Mouse (Mus musculus): Measurements from ENCODE around the gene Spsb1. TPM values are rescaled to one million over a fixed set of nuclear protein-coding genes. Genes with fewer than 3 reads are reported as not detected.

Spsb1 gene
- 8.0 and 11.8 TPM in 2 replicates for polyA plus RNA-seq (2016; fragmentation: Nextera tagmentation; extraction: Ambion mirVana)

GRCm38 (mm10) chr4:149954893-149955439 is at the start of gene Spsb1:
TSS of gene Spsb1 (minus strand) at chr4:149955043.
- Histone ChIP-seq H3K27me3 (peaks cover 66% of the 10 kb centered on the region), H3K27ac (replicated peaks) (no peak within 1 kb of the TSS), H3K4me1 (peaks cover 15% of the 10 kb centered on the region; the same call in 1 of the 2 replicates), H3K9me3 (no peaks in the 10 kb centered on the region), H3K9ac (replicated peaks) (peak within 1 kb of the TSS; percentile 68), H3K4me2 (replicated peaks) (peak within 1 kb of the TSS; percentile 99), H3K36me3 (no peaks in the 10 kb centered on the region), H3K4me3 (peak within 1 kb of the TSS; percentile 59)
- WGBS = under 1% methylated on average over 43 of the region's 51 CpGs
- peak; percentile 91 for ATAC-seq (ENCODE audit: low FRiP score, low read depth)

DNA sequence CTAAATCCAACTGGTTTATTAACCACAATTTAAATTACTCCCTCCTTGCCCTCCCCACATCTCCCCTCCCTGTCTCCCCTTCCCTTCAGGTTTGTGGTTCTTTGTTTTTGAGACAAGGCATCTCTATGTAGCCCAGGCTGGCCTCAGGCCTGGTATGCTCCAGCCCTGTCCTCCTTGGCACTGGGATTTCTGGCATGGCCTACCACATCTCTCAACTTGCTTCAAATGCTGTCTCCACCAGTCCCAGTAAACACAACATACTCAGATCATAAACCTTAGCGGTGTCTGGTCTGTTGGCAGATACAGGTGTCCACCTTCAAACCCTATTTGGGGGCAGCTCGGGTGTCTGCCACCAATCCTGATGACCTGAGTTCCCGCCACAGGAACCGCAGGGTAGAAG is 48.8 kb upstream of the Spsb1 start:
- Histone ChIP-seq H3K4me1 (peaks cover 6% of the 10 kb centered on the region; the same call in 1 of the 2 replicates), H3K27me3 (peaks cover 3% of the 10 kb centered on the region; the same call in 1 of the 2 replicates), H3K27ac (replicated peaks) (no peak overlapping the region), H3K9me3 (no peaks in the 10 kb centered on the region), H3K4me2 (replicated peaks) (no peak overlapping the region), H3K4me3 (no peak overlapping the region), H3K9ac (replicated peaks) (no peak overlapping the region), H3K36me3 (no peaks in the 10 kb centered on the region)
- 90% methylated on average over 4 of the region's 4 CpGs for WGBS
- ATAC-seq (ENCODE audit: low FRiP score, low read depth) = no peak

- Histone ChIP-seq H3K27me3 (peaks cover 3% of the 10 kb centered on the region; the same call in 1 of the 2 replicates), H3K9me3 (no peaks in the 10 kb centered on the region), H3K4me2 (replicated peaks) (no peak overlapping the region), H3K4me3 (no peak overlapping the region), H3K9ac (replicated peaks) (no peak overlapping the region), H3K36me3 (no peaks in the 10 kb centered on the region), H3K27ac (replicated peaks) (no peak overlapping the region), H3K4me1 (peaks cover 3% of the 10 kb centered on the region; the same call in 1 of the 2 replicates)
- ATAC-seq (ENCODE audit: low FRiP score, low read depth) = no peak
- WGBS = 81% methylated on average over 7 of the region's 7 CpGs
Observed at GRCm38 (mm10) chr4:150003021-150003580, 48.3 kb upstream of the Spsb1 start.

- no peak overlapping the region for H3K27ac ChIP-seq (replicated peaks)
- WGBS = 76% methylated on average over 12 of the region's 12 CpGs
- no peak overlapping the region for H3K9ac ChIP-seq (replicated peaks)
- no peaks in the 10 kb centered on the region for H3K4me1 ChIP-seq
- no peak overlapping the region for H3K4me2 ChIP-seq (replicated peaks)
- no peaks in the 10 kb centered on the region; the same call in 1 of the 2 replicates for H3K27me3 ChIP-seq
- H3K9me3 ChIP-seq = no peaks in the 10 kb centered on the region
- no peak overlapping the region for H3K4me3 ChIP-seq
- H3K36me3 ChIP-seq = no peaks in the 10 kb centered on the region
- ATAC-seq (ENCODE audit: low FRiP score, low read depth) = no peak
Observed at GRCm38 (mm10) chr4:150002021-150002528, 47.2 kb upstream of the Spsb1 start.

GRCm38 (mm10) chr4:150001221-150001860 is 46.5 kb upstream of the Spsb1 start:
- Histone ChIP-seq H3K4me2 (replicated peaks) (no peak overlapping the region), H3K36me3 (no peaks in the 10 kb centered on the region), H3K4me1 (no peaks in the 10 kb centered on the region), H3K27ac (replicated peaks) (no peak overlapping the region), H3K9ac (replicated peaks) (no peak overlapping the region), H3K4me3 (no peak overlapping the region), H3K9me3 (no peaks in the 10 kb centered on the region), H3K27me3 (no peaks in the 10 kb centered on the region; the same call in 1 of the 2 replicates)
- 74% methylated on average over 10 of the region's 10 CpGs for WGBS
- ATAC-seq (ENCODE audit: low FRiP score, low read depth) = no peak

DNA sequence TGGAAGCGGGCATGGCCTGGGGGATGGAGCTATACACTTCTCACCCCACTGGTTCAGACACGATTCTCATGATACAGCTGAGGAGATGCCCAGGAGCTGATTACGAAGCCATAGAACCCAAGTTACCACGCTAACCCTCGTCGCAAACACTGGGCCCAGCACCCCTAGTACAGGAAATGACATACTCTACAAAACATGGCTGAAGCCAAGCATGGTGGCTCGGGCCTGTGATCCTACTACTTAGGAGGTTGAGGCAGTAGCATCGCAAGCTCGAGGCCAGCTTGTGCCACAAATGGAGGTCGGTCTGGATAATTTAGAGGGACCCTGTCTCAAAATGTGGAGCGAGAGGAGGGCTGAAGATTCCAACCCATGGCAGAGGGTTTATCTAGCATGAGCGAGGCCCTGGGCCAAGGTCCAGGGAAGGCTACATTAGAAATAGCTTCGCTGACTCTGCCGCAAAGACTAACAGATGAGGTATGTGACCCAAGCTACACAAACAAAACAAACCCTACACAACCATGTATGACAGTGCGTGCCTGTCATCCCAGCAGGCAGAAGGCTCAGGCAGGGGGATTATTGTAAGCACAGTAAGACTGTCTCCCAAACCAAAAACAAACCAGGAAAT is 45.2 kb upstream of the Spsb1 start:
- 88% methylated on average over 15 of the region's 15 CpGs for WGBS
- H3K9ac ChIP-seq (replicated peaks) = no peak overlapping the region
- H3K4me3 ChIP-seq = no peak overlapping the region
- H3K4me1 ChIP-seq = no peaks in the 10 kb centered on the region
- no peak overlapping the region for H3K4me2 ChIP-seq (replicated peaks)
- no peaks in the 10 kb centered on the region for H3K9me3 ChIP-seq
- H3K27me3 ChIP-seq = peaks cover 3% of the 10 kb centered on the region; the same call in 1 of the 2 replicates
- ATAC-seq (ENCODE audit: low FRiP score, low read depth) = no peak
- H3K36me3 ChIP-seq = no peaks in the 10 kb centered on the region
- no peak overlapping the region for H3K27ac ChIP-seq (replicated peaks)

DNA sequence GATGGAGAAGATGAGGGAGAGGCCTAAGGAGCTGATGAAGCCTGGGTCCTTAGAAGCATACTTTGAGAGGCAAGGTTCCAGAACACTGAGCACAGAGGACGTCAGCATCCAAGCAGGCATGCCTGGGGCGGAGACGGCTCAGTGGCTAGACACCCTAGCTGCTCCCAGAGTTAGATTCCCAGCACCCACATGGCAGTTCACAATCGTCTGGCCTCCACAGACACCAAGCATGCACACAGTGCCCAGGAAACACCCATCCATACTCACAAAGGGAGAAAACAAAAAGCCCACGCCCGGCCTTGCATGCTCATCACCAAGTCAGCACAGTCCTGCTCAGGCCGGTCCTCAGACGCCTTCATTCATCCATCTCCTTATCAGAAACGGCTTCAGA is 44.7 kb upstream of the Spsb1 start:
- H3K9ac ChIP-seq (replicated peaks) = no peak overlapping the region
- no peak for ATAC-seq (ENCODE audit: low FRiP score, low read depth)
- H3K4me1 ChIP-seq = no peaks in the 10 kb centered on the region
- H3K27ac ChIP-seq (replicated peaks) = no peak overlapping the region
- 75% methylated on average over 9 of the region's 9 CpGs for WGBS
- H3K4me3 ChIP-seq = no peak overlapping the region
- peaks cover 3% of the 10 kb centered on the region; the same call in 1 of the 2 replicates for H3K27me3 ChIP-seq
- H3K36me3 ChIP-seq = no peaks in the 10 kb centered on the region
- H3K9me3 ChIP-seq = no peaks in the 10 kb centered on the region
- no peak overlapping the region for H3K4me2 ChIP-seq (replicated peaks)

- Histone ChIP-seq H3K9ac (replicated peaks) (no peak overlapping the region), H3K4me2 (replicated peaks) (no peak overlapping the region), H3K4me1 (no peaks in the 10 kb centered on the region), H3K4me3 (no peak overlapping the region), H3K36me3 (no peaks in the 10 kb centered on the region), H3K9me3 (no peaks in the 10 kb centered on the region), H3K27ac (replicated peaks) (no peak overlapping the region), H3K27me3 (peaks cover 3% of the 10 kb centered on the region)
- 84% methylated on average over 14 of the region's 14 CpGs for WGBS
- no peak for ATAC-seq (ENCODE audit: low FRiP score, low read depth)
Observed at GRCm38 (mm10) chr4:149998786-149999509, 44.1 kb upstream of the Spsb1 start.

GRCm38 (mm10) chr4:149997999-149998398 is 43.2 kb upstream of the Spsb1 start:
- 81% methylated on average over 10 of the region's 10 CpGs for WGBS
- H3K4me1 ChIP-seq = no peaks in the 10 kb centered on the region
- no peaks in the 10 kb centered on the region for H3K9me3 ChIP-seq
- no peak overlapping the region for H3K4me3 ChIP-seq
- H3K27me3 ChIP-seq = peaks cover 3% of the 10 kb centered on the region
- H3K36me3 ChIP-seq = no peaks in the 10 kb centered on the region
- no peak overlapping the region for H3K27ac ChIP-seq (replicated peaks)
- ATAC-seq (ENCODE audit: low FRiP score, low read depth) = no peak
- H3K9ac ChIP-seq (replicated peaks) = no peak overlapping the region
- H3K4me2 ChIP-seq (replicated peaks) = no peak overlapping the region

- no peak overlapping the region for H3K4me3 ChIP-seq
- no peaks in the 10 kb centered on the region for H3K36me3 ChIP-seq
- no peak for ATAC-seq (ENCODE audit: low FRiP score, low read depth)
- 85% methylated on average over 7 of the region's 7 CpGs for WGBS
- H3K4me1 ChIP-seq = no peaks in the 10 kb centered on the region
- H3K9me3 ChIP-seq = no peaks in the 10 kb centered on the region
- peaks cover 18% of the 10 kb centered on the region for H3K27me3 ChIP-seq
- no peak overlapping the region for H3K4me2 ChIP-seq (replicated peaks)
- H3K27ac ChIP-seq (replicated peaks) = no peak overlapping the region
- H3K9ac ChIP-seq (replicated peaks) = no peak overlapping the region
Observed at GRCm38 (mm10) chr4:149996440-149996839, 41.6 kb upstream of the Spsb1 start.

DNA sequence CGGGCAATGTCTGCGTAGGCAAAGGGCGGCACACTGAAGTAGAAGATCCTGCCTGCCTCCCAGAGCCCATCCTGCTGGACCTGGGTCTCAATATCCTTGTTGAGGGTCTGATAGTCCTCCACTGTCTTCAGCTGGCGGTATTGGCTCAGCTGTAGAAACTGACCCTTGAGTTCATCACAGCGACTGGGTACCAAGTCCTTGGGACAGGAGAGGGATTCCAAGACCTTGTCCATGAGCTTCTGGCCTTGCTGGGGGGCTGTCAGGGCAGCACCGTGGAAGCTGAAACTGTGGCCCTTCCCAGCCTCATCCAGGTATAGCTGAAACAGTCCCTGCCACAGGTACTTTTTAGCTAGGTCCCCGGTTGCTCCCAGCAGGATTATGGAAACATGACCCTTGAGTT is 41.1 kb upstream of the Spsb1 start:
- Histone ChIP-seq H3K27me3 (peaks cover 23% of the 10 kb centered on the region), H3K9me3 (no peaks in the 10 kb centered on the region), H3K4me3 (no peak overlapping the region), H3K36me3 (no peaks in the 10 kb centered on the region), H3K27ac (replicated peaks) (no peak overlapping the region), H3K4me1 (peaks cover 3% of the 10 kb centered on the region), H3K4me2 (replicated peaks) (no peak overlapping the region), H3K9ac (replicated peaks) (no peak overlapping the region)
- 88% methylated on average over 7 of the region's 7 CpGs for WGBS
- ATAC-seq (ENCODE audit: low FRiP score, low read depth) = no peak

All from midbrain, embryonic 12.5 days (tissue).